Mouse (Mus musculus): ENCODE data around the gene Atg5. TPM values are rescaled to one million over a fixed set of nuclear protein-coding genes. Genes with fewer than 3 reads are reported as not detected.
A peak's percentile ranks its signal among the peaks of the same experiment; 100 is the strongest.

The Atg5 gene
- total RNA-seq, 2 experiments from 2014 or later, result 21.4 to 23.2 TPM

- no peak for DNase-seq (ENCODE audit: low spot score in 2 of 2)
These were observed 80.6 kb downstream of the Atg5 start for GRCm38 (mm10) chr10:44348474-44349415.

- no peak for DNase-seq (ENCODE audit: low spot score in 2 of 2)
These were observed 85.3 kb downstream of the Atg5 start for GRCm38 (mm10) chr10:44353467-44353866.

GRCm38 (mm10) chr10:44354393-44354792, 86.2 kb downstream of the Atg5 start:
- DNase-seq (ENCODE audit: low spot score in 2 of 2), result no peak

GRCm38 (mm10) chr10:44355216-44355615, 87.1 kb downstream of the Atg5 start:
- DNase-seq (ENCODE audit: low spot score in 2 of 2), result no peak

- DNase-seq (ENCODE audit: low spot score in 2 of 2), result no peak
These were observed 88.5 kb downstream of the Atg5 start for GRCm38 (mm10) chr10:44356625-44357024.

- no peak for DNase-seq (ENCODE audit: low spot score in 2 of 2)
These were observed 89.2 kb downstream of the Atg5 start for GRCm38 (mm10) chr10:44357316-44357715.

GRCm38 (mm10) chr10:44358816-44359215, 90.7 kb downstream of the Atg5 start:
- no peak for DNase-seq (ENCODE audit: low spot score in 2 of 2)

- DNase-seq (ENCODE audit: low spot score in 2 of 2), result peak in 1 of 2 experiments; percentile 30
These were observed 92.5 kb downstream of the Atg5 start for GRCm38 (mm10) chr10:44360632-44361031.

- no peak for DNase-seq (ENCODE audit: low spot score in 2 of 2)
These were observed 94.3 kb downstream of the Atg5 start for GRCm38 (mm10) chr10:44362435-44362834.

- DNase-seq (ENCODE audit: low spot score in 2 of 2), result no peak
These were observed 94.7 kb downstream of the Atg5 start for GRCm38 (mm10) chr10:44362846-44363245.

- no peak for DNase-seq (ENCODE audit: low spot score in 2 of 2)
These were observed 98.0 kb downstream of the Atg5 start for GRCm38 (mm10) chr10:44366186-44366585.

GRCm38 (mm10) chr10:44367043-44367442, 98.9 kb downstream of the Atg5 start:
- DNase-seq (ENCODE audit: low spot score in 2 of 2), result no peak

GRCm38 (mm10) chr10:44368596-44368995, 100.4 kb downstream of the Atg5 start:
- no peak for DNase-seq (ENCODE audit: low spot score in 2 of 2)

GRCm38 (mm10) chr10:44370666-44371065, 102.5 kb downstream of the Atg5 start:
- DNase-seq (ENCODE audit: low spot score in 2 of 2), result no peak

- no peak for DNase-seq (ENCODE audit: low spot score in 2 of 2)
These were observed 104.1 kb downstream of the Atg5 start for GRCm38 (mm10) chr10:44372210-44372609.

GRCm38 (mm10) chr10:44374678-44375077, 106.5 kb downstream of the Atg5 start:
- no peak for DNase-seq (ENCODE audit: low spot score in 2 of 2)

- DNase-seq (ENCODE audit: low spot score in 2 of 2), result no peak
These were observed 107.3 kb downstream of the Atg5 start for GRCm38 (mm10) chr10:44375501-44375900.

GRCm38 (mm10) chr10:44377821-44378220, 109.7 kb downstream of the Atg5 start:
- peak; percentile 26 to 44 for DNase-seq (ENCODE audit: low spot score in 2 of 2)

- DNase-seq (ENCODE audit: low spot score in 2 of 2), result no peak
These were observed 110.2 kb downstream of the Atg5 start for GRCm38 (mm10) chr10:44378403-44378802.

GRCm38 (mm10) chr10:44380476-44381208, 112.5 kb downstream of the Atg5 start:
- DNase-seq (ENCODE audit: low spot score in 2 of 2), result peak; percentile 44 to 54

GRCm38 (mm10) chr10:44381397-44381796, 113.2 kb downstream of the Atg5 start:
- peak; percentile 68 to 71 for DNase-seq (ENCODE audit: low spot score in 2 of 2)

GRCm38 (mm10) chr10:44381948-44382347, 113.8 kb downstream of the Atg5 start:
- no peak for DNase-seq (ENCODE audit: low spot score in 2 of 2)
